Mouse (Mus musculus): ENCODE data around the gene Dcaf17. TPM values are rescaled to one million over a fixed set of nuclear protein-coding genes. Genes with fewer than 3 reads are reported as not detected.

Dcaf17 gene
- polyA plus RNA-seq, 1 experiment from 2014 or later, result 30.2 TPM

- Histone ChIP-seq H3K27ac (replicated peaks) (no peak overlapping the region), H3K36me3 (no peaks in the 10 kb centered on the region), H3K9ac (no peak overlapping the region), H3K9me3 (no peaks in the 10 kb centered on the region), H3K27me3 (no peaks in the 10 kb centered on the region), H3K4me2 (no peak overlapping the region), H3K4me1 (replicated peaks) (no peaks in the 10 kb centered on the region), H3K4me3 (no peak overlapping the region)
- WGBS, result 85% methylated on average over 10 of the region's 10 CpGs
- ATAC-seq (ENCODE audit: low FRiP score, low read depth), result no peak
Observed at GRCm38 (mm10) chr2:71127779-71128534, 72.8 kb downstream of the Dcaf17 start.

DNA sequence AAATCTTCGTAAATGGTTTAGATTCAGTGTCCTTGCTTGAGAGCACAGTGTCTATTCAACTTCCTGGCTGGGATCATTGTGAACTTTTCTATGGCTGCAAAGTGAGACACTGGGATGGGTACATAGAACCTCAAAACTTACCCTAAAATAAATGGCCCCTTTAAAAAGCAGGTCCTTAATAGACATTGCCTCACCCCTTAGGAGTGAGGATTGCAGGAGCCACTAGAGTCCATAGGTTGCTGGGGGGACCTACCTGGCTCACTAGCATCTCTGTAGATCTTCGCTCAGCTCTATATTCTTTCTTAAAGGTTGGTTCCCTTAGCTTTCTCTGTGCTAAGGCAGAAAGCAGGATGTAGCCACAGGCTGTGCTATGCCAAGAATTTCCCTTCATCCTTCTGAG lies 75.2 kb downstream of the Dcaf17 start:
- Histone ChIP-seq H3K9me3 (no peaks in the 10 kb centered on the region), H3K27me3 (no peaks in the 10 kb centered on the region), H3K4me2 (no peak overlapping the region), H3K4me1 (replicated peaks) (no peaks in the 10 kb centered on the region), H3K27ac (replicated peaks) (no peak overlapping the region), H3K9ac (no peak overlapping the region), H3K4me3 (no peak overlapping the region), H3K36me3 (no peaks in the 10 kb centered on the region)
- ATAC-seq (ENCODE audit: low FRiP score, low read depth), result no peak
- 84% methylated on average over 2 of the region's 2 CpGs for WGBS

DNA sequence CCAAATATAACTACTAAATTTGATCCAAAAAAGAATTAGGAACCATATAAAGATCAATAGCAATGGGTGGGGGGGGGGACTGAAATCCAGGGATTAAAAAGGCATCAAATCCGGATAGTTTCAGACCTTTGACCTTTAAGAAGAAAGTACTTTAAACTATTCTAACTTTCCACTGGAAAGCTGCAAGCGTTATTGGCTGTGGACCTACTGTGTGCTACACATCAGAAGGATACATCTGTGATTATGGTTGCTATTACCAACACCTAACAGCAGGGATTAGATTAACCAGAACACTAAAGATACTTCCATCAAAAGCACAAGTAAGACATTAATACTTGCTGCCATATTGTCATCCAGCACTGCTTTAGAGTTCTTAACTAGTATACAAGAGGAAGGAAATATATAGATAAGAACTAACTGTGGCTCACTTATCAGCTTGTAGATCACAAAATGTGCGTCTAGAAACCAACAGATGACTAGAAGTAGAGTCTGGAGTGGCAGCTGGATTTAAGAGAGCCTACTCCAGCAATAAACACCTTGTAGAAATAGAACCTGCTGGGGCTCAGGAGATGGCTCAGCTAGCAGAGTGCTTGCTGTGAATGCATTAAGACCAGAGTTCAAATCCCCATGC lies 76.9 kb downstream of the Dcaf17 start:
- WGBS, result 88% methylated on average over 3 of the region's 3 CpGs
- Histone ChIP-seq H3K9me3 (no peaks in the 10 kb centered on the region), H3K4me2 (no peak overlapping the region), H3K4me1 (replicated peaks) (no peaks in the 10 kb centered on the region), H3K36me3 (no peaks in the 10 kb centered on the region), H3K4me3 (no peak overlapping the region), H3K27me3 (no peaks in the 10 kb centered on the region), H3K9ac (no peak overlapping the region), H3K27ac (replicated peaks) (no peak overlapping the region)
- ATAC-seq (ENCODE audit: low FRiP score, low read depth), result no peak

DNA sequence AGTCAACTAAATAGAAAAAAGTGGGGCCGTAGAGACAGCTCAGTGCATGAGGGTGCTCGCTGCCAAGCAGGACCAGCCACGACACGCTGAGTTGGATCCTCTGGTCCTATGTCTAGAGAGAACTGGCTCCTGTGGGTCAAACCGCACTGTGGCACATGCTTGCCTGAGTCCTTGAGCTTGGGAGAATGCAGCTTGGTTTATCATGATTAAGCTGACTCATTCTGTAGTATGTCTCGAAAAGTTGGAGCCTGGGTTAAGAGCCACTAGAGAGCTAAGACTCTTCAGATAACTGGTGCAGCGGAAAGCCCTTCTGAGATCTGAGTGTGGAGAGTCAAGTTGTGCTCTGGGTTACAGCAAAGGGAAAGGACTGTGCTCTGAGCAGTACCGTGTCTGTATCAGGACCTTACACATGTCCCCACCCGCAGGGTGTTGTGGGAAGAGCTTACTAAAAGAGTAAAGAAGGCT lies 78.9 kb downstream of the Dcaf17 start:
- 92% methylated on average over 9 of the region's 9 CpGs for WGBS
- Histone ChIP-seq H3K27ac (replicated peaks) (no peak overlapping the region), H3K9ac (no peak overlapping the region), H3K4me2 (no peak overlapping the region), H3K36me3 (no peaks in the 10 kb centered on the region), H3K4me3 (no peak overlapping the region), H3K9me3 (no peaks in the 10 kb centered on the region), H3K4me1 (replicated peaks) (no peaks in the 10 kb centered on the region), H3K27me3 (no peaks in the 10 kb centered on the region)
- no peak for ATAC-seq (ENCODE audit: low FRiP score, low read depth)

DNA sequence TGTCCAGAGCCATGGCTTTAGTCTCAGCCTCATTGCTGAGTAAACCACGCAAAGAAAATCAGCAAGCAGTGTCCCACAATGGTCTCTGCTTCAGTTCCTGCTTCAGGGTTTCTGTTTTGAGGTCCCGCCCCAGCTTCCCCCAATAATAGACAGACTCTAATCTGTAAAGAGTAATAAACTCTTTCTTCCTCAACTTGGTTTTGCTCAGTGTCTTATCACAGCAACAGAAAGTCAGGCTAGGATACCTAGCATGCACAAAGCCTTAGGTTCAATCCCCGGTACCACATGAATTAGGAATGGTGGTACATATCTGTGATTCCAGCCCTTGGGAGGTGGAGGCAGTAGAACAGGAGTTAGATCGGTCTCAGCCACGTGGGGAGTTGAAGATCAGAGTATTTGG lies 79.7 kb downstream of the Dcaf17 start:
- 84% methylated on average over 5 of the region's 5 CpGs for WGBS

GRCm38 (mm10) chr2:71140622-71141021 lies 85.5 kb downstream of the Dcaf17 start:
- 68% methylated on average over 4 of the region's 4 CpGs for WGBS
- no peak for ATAC-seq (ENCODE audit: low FRiP score, low read depth)
- Histone ChIP-seq H3K9ac (no peak overlapping the region), H3K27me3 (no peaks in the 10 kb centered on the region), H3K4me1 (replicated peaks) (no peaks in the 10 kb centered on the region), H3K4me2 (no peak overlapping the region), H3K4me3 (no peak overlapping the region), H3K9me3 (no peaks in the 10 kb centered on the region), H3K36me3 (no peaks in the 10 kb centered on the region), H3K27ac (replicated peaks) (no peak overlapping the region)

More for the DNA sequence above, 79.7 kb downstream of the Dcaf17 start:
- no peak overlapping the region for H3K9ac ChIP-seq
- no peaks in the 10 kb centered on the region for H3K36me3 ChIP-seq
- ATAC-seq (ENCODE audit: low FRiP score, low read depth), result no peak
- H3K4me1 ChIP-seq (replicated peaks), result no peaks in the 10 kb centered on the region
- no peak overlapping the region for H3K27ac ChIP-seq (replicated peaks)
- no peak overlapping the region for H3K4me2 ChIP-seq
- no peaks in the 10 kb centered on the region for H3K9me3 ChIP-seq
- no peak overlapping the region for H3K4me3 ChIP-seq
- no peaks in the 10 kb centered on the region for H3K27me3 ChIP-seq

GRCm38 (mm10) chr2:71142410-71142809 lies 87.3 kb downstream of the Dcaf17 start:
- WGBS, result 76% methylated on average over 7 of the region's 7 CpGs
- ATAC-seq (ENCODE audit: low FRiP score, low read depth), result no peak
- Histone ChIP-seq H3K4me3 (no peak overlapping the region), H3K4me1 (replicated peaks) (peaks cover 2% of the 10 kb centered on the region; the same call in 1 of the 2 replicates), H3K9ac (no peak overlapping the region), H3K27ac (replicated peaks) (no peak overlapping the region), H3K4me2 (no peak overlapping the region), H3K9me3 (no peaks in the 10 kb centered on the region), H3K36me3 (no peaks in the 10 kb centered on the region), H3K27me3 (no peaks in the 10 kb centered on the region)

DNA sequence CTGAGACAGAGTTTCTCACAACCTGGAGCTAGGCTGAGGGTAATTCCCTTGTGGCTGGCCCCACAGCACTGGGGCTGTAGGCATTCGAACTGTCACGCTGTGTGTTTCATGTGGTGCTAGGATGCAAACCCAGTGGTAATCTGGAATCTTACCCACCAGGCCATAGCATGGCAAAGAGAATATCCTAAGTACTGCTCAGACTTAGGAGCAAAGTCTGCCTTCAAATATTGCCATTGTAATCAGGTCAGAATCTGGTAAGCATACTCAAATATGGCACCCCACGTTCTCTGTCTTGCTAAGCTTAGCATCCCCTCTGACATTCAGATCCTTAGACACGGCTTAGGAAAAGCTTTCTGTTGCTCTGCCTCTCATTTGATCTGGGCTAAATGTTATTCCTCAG lies 90.7 kb downstream of the Dcaf17 start:
- peaks cover 9% of the 10 kb centered on the region for H3K4me1 ChIP-seq (replicated peaks)
- no peaks in the 10 kb centered on the region for H3K9me3 ChIP-seq
- H3K27ac ChIP-seq (replicated peaks), result no peak overlapping the region
- ATAC-seq (ENCODE audit: low FRiP score, low read depth), result no peak
- WGBS, result 87% methylated on average over 4 of the region's 4 CpGs
- no peak overlapping the region for H3K9ac ChIP-seq
- no peak overlapping the region for H3K4me2 ChIP-seq
- H3K4me3 ChIP-seq, result no peak overlapping the region
- no peaks in the 10 kb centered on the region for H3K27me3 ChIP-seq
- no peaks in the 10 kb centered on the region for H3K36me3 ChIP-seq

DNA sequence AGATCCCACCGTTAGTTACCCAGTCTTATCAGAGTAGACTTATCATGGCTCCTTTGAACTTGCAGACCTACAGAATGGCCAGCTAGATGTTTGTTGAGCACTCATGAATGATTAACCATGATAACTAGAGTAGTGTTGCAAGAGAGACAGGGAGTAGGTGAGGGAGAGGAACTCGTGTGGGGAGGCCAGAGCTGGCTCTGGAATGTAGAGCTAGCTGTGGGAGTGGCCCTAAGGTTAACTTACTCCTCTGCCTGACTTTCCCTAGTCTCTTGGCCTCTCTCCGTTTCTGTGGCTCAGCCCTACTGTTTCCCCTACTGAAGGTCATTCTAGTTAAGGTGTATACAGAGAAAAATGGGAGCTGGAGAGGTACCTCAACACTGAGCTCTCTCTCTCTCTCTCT lies 91.1 kb downstream of the Dcaf17 start:
- Histone ChIP-seq H3K36me3 (no peaks in the 10 kb centered on the region), H3K9ac (no peak overlapping the region), H3K4me1 (replicated peaks) (peaks cover 9% of the 10 kb centered on the region), H3K27ac (replicated peaks) (no peak overlapping the region), H3K27me3 (no peaks in the 10 kb centered on the region), H3K4me3 (no peak overlapping the region), H3K4me2 (no peak overlapping the region), H3K9me3 (no peaks in the 10 kb centered on the region)
- ATAC-seq (ENCODE audit: low FRiP score, low read depth), result no peak
- 63% methylated on average over 3 of the region's 3 CpGs for WGBS

GRCm38 (mm10) chr2:71147816-71148215 lies 92.7 kb downstream of the Dcaf17 start:
- Histone ChIP-seq H3K4me2 (no peak overlapping the region), H3K4me3 (no peak overlapping the region), H3K27ac (replicated peaks) (no peak overlapping the region), H3K9me3 (no peaks in the 10 kb centered on the region), H3K4me1 (replicated peaks) (peaks cover 9% of the 10 kb centered on the region), H3K36me3 (no peaks in the 10 kb centered on the region), H3K27me3 (no peaks in the 10 kb centered on the region), H3K9ac (no peak overlapping the region)
- 44% methylated on average over 6 of the region's 6 CpGs for WGBS
- ATAC-seq (ENCODE audit: low FRiP score, low read depth), result no peak

All from hindbrain, embryonic 15.5 days (tissue).